Mouse (Mus musculus) stomach, postnatal 0 days (tissue): ENCODE results near the gene Nudt19.

Source experiments
- CTCF ChIP-seq: IDR thresholded peaks from 2 replicates; pipeline ENCODE4 v1.5.1; 2016; ENCODE audit warnings: antibody characterized with exemption, low read depth, mild to moderate bottlenecking, moderate library complexity
- EP300 ChIP-seq: optimal IDR thresholded peaks from 2 replicates; pipeline ENCODE3; 2016; ENCODE audit warnings: antibody characterized with exemption

DNA sequence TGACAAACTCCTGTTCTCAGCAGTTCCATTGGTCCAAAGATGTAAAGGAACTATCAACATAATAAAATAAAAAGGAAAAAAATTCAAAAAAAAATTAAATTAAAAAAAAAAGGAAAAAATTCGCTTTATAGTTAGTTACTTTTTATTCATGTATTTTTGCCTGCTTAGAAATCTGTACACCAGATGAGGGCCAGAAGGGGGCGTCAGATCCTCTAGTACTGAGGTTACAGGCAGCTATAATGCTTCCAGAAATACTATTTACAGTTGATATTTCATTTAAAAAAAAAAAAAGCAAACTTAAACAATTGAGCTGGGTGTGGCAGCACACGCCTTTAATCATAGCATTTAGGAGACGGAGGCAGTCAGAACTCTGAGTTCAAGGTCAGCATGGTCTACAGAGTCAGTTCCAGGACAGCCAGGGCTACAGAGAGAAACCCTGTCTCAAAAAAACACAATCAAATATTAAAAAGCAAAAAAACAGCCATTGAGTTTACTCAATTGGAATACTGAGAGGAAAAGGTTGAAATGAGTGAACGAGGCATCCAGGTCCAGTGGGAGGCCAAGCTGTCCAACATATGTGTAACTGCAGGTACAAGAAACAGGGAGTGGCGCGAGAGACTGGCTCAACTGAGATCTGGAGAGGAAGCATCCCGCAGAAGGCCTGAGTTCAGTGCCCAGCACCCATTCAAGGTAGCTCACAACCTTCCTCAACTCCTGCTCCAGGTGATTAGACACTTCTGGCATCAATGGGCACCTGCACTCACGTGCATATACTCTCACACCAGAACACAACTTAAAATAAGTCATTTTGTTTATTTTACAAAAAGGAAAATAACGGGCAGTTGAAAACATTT is 2.1 kb downstream of the Nudt19 start:
- TF ChIP-seq CTCF = peak; percentile 62
- no peak for TF ChIP-seq EP300
